Mouse (Mus musculus) layer of hippocampus, postnatal 14 days (tissue): ENCODE measurements at regions not wholly inside any gene's neighbourhood (a gene's known extent, or its start where the extent isn't known, plus 50 kb on each side); places are given as distances from the start of the nearest gene placed in this dataset.

Source experiments
- DNase-seq, 2 experiments: peaks; one replicate each; pipeline ENCODE4 v3.0.0; 2021 to 2022; ENCODE audit warnings: low spot score in 2 of 2, mixed read lengths in 1 of 2

DNA sequence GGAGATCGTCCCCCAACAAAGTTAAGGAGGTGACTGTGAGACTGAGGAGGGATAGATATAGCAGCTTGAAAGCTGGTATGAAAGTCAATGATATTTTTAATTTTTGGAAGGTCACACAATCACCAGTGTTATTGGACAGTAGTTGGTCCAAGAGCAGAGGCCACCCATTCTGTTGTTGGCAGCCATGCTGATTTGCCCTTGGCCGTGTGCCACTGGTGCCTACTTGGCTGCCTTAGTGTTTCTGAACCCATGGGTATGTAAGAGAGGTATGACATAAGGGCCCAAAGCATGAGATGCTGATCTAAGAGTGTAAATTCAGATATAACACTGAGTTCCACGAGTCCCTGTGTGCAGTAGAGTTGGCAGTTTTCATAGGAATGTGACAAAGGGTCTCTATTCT, 153.7 kb downstream of the Pax1 start:
- no peak for DNase-seq

DNA sequence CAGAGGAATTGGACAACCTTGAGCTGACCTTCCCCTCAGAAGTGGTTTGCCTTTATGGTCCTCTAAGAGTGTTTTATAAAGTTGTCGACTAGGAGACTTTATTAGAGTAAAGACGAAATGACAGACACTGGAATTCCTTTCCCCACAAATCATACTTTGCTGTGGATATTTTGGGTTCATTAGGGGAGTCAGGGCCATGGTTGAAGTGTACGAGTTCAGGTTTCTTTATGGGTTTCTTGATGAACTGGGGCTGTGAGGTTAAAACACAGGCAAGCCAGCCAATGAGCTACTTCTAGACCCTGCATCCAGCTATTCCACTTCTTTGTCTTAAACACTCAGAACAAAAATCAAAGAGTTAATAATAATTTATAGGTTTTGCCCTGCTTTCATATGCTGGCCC, 153.0 kb downstream of the Pax1 start:
- DNase-seq, result no peak

DNA sequence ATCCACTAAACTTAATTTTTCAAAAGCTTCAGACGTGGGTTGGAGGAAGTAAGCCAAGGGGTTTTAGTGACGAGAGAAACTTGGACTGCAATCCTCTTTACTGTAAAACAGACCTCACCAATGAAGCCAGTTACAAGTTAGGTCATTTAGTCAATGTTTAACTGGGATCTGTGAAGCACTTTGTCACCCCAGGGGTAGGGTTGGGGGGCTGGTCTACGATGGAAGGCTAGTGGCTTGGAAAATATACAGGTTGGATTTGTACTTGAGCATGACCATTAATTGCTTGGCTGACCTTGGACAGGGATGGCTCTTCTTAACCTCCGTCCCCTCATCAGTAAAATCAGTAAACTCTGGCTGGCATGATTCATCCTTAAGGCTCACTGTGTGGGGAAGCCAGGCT, 142.2 kb downstream of the Pax1 start:
- DNase-seq, result no peak

DNA sequence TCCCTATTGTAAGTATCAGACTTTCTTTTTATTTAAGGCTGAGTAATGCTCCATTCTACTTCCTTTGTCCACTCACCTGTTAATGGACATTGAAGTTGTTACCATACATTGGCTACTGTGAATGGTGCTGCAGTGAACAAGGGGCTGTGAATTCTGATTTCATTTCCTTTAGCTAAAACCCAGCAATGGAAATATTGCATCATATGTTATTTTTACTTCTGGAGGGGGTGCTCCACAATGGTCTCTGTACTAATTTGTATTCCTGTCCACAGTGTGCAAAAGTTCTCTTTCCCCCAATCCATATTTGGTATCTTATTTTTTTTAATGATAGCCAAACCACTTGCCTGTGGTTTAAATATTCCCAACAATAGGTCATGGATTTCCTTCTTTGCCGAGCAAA, 137.0 kb downstream of the Pax1 start:
- no peak for DNase-seq

DNA sequence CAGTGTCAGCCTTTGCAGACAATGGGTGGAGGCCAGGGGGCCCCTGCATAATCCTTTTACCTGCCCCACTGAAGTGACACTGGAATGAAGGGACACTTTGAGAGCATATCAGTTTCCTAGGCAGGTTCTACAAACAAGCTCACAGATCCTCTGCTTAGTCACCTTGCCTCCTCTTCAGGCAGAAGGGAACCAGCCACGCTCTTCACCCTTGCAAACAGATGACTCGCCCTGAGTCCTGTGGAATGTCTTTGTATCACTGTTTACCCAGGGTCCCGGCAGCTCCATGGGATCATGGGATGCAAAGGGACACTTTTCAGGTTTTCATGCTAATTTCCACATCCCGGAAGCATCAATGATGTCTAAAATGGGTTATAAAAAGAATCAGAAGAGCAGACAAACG, 94.2 kb downstream of the Pax1 start:
- no peak for DNase-seq

DNA sequence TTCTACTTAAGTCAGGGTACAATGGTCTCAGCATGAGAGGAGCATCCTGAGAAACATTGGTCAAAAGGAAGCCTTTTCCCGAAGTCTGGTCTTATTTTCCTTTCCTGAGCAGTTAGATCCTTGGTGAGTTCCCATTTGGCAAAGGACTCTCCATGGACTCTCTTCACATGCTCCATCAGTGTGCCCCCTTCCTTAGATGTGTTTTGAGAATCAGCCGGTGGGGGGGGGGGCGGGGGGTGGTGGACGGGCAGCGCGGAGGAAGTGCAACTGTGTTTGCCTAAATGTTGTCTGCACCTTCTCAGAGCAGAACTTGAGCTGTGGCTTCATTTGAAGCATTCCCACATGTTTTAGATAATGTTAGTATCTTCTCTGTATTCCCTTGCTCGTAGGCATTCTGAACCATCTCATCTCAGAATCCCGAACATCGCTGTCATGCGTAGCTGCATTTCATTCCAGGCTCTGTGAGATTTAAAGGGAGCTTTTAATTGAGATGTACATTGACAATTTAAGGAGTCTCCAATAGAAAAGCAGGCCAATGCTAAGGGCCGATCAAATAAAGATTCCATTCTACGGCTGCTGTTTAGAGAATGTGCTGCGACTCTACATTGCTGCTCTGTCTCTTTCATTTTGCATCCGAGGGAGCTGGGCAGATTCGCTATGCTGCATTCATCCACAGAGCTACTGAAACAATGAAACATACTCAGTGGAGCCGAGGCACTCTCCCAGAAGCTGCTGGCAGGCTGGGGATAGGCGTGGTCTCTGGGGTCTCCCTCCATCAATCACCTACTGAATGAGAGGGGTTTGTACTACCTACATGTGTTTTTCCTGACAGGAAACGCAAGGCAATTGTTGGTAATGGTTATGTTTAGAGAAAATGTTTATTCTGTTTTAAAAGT, 92.9 kb downstream of the Pax1 start:
- peak; percentile 38 to 58 for DNase-seq
